Mouse (Mus musculus) heart, postnatal 0 days (tissue): Measurements from ENCODE around the gene Sik3. TPM values are rescaled to one million over a fixed set of nuclear protein-coding genes. Genes with fewer than 3 reads are reported as not detected.

Experiments
- ATAC-seq: fragments of 200-750 bp; cut with Nextera tagmentation; 2 replicates; pipeline ENCODE4 v1.8.0; 2017; ENCODE audit warnings: low read depth, moderate number of reproducible peaks, moderate library complexity; ENCODE audit not compliant: insufficient read depth
- DNase-seq: peaks from one replicate; pipeline ENCODE4 v3.0.0-alpha.2; 2016; ENCODE audit warnings: low spot score
- H3K27ac ChIP-seq: fragments of 300-500 bp; sonication (generic); 2 replicates; pipeline ENCODE4 v1.5.1; 2014; ENCODE audit warnings: low read depth, mild to moderate bottlenecking
- H3K27me3 ChIP-seq: fragments of 300-500 bp; sonication (generic); 2 replicates; pipeline ENCODE4 v1.6.1; 2014; ENCODE audit warnings: low read length, mixed read lengths; ENCODE audit not compliant: control insufficient read depth, insufficient read depth
- H3K36me3 ChIP-seq: fragments of 300-500 bp; sonication (generic); replicated peaks from 2 replicates; pipeline ENCODE4 v1.6.1; 2014; ENCODE audit warnings: low read length, mixed read lengths; ENCODE audit not compliant: control insufficient read depth, insufficient read depth
- H3K4me1 ChIP-seq: fragments of 300-500 bp; sonication (generic); 2 replicates; pipeline ENCODE4 v1.6.1; 2014; ENCODE audit warnings: antibody characterized with exemption; ENCODE audit not compliant: control insufficient read depth, insufficient read depth
- H3K4me2 ChIP-seq: fragments of 300-500 bp; sonication (generic); 2 replicates; pipeline ENCODE4 v1.6.1; 2014; ENCODE audit warnings: low read depth, mild to moderate bottlenecking, low read length, moderate library complexity
- H3K4me3 ChIP-seq: fragments of 300-500 bp; sonication (generic); 2 replicates; pipeline ENCODE4 v1.5.1; 2014; ENCODE audit warnings: low read depth, low read length
- H3K9ac ChIP-seq: fragments of 300-500 bp; sonication (generic); replicated peaks from 2 replicates; pipeline ENCODE4 v1.6.1; 2014; ENCODE audit warnings: low read depth, low read length, mixed read lengths
- H3K9me3 ChIP-seq: fragments of 300-500 bp; sonication (generic); replicated peaks from 2 replicates; pipeline ENCODE4 v1.6.1; 2016; ENCODE audit warnings: low read length; ENCODE audit not compliant: control insufficient read depth
- CTCF ChIP-seq: IDR thresholded peaks from 2 replicates; pipeline ENCODE4 v1.5.1; 2016; ENCODE audit warnings: antibody characterized with exemption, control low read depth, low read depth
- EP300 ChIP-seq: IDR thresholded peaks from 2 replicates; pipeline ENCODE4 v1.6.1; 2016; ENCODE audit warnings: antibody characterized with exemption, low read depth
- WGBS: fragments of 180-500 bp; shearing (Covaris S2); extraction: QIAGEN DNeasy Blood & Tissue Kit; methylation state at CpG from one replicate; pipeline ENCODE4 v1.1.7; 2014; 5-methylcytosine and 5-hydroxymethylcytosine counted together
- polyA plus RNA-seq: library from polyadenylated mRNA; unstranded; fragments of >200 nt; fragmentation: Nextera tagmentation; extraction: Ambion mirVana; gene quantifications from 2 replicates; pipeline ENCODE4 v1.2.1, GENCODE M21; 2015
- total RNA-seq: library from RNA; depleted of rRNA; stranded (reverse); fragments of >200 nt; gene quantifications from 2 replicates; pipeline ENCODE4 v1.2.3, GENCODE M21; 2014; ENCODE audit warnings: low replicate concordance

The Sik3 gene
- total and polyA plus RNA-seq, 2 experiments from 2014 or later, result 13.1 to 35.3 TPM

- Histone ChIP-seq H3K27ac (no peak overlapping the region), H3K4me2 (no peak overlapping the region), H3K4me3 (no peak overlapping the region), H3K27me3 (no peaks in the 10 kb centered on the region), H3K9ac (no peak overlapping the region), H3K36me3 (peaks cover 45% of the 10 kb centered on the region), H3K9me3 (no peaks in the 10 kb centered on the region), H3K4me1 (no peaks in the 10 kb centered on the region)
- DNase-seq (no peak), ATAC-seq (peak; percentile 22; the same call in 1 of the 2 replicates)
- 74% methylated on average over 6 of the region's 6 CpGs for WGBS
- TF ChIP-seq CTCF (no peak), EP300 (no peak)
Observed at GRCm38 (mm10) chr9:46223090-46223489, 210.5 kb downstream of the Sik3 start.

GRCm38 (mm10) chr9:46224101-46224500, 211.5 kb downstream of the Sik3 start:
- WGBS, result 68% methylated on average over 3 of the region's 3 CpGs
- Histone ChIP-seq H3K4me2 (no peak overlapping the region), H3K27me3 (no peaks in the 10 kb centered on the region), H3K4me3 (no peak overlapping the region), H3K9ac (no peak overlapping the region), H3K36me3 (peaks cover 44% of the 10 kb centered on the region), H3K27ac (no peak overlapping the region), H3K4me1 (no peaks in the 10 kb centered on the region), H3K9me3 (no peaks in the 10 kb centered on the region)
- no peak for DNase-seq
- TF ChIP-seq CTCF (no peak), EP300 (no peak)
- ATAC-seq, result no peak

- TF ChIP-seq CTCF (no peak), EP300 (no peak)
- DNase-seq (no peak), ATAC-seq (no peak)
- Histone ChIP-seq H3K27ac (no peak overlapping the region), H3K27me3 (no peaks in the 10 kb centered on the region), H3K4me2 (no peak overlapping the region), H3K4me3 (no peak overlapping the region), H3K36me3 (peaks cover 34% of the 10 kb centered on the region), H3K4me1 (peaks cover 1% of the 10 kb centered on the region), H3K9me3 (no peaks in the 10 kb centered on the region), H3K9ac (no peak overlapping the region)
- WGBS, result 59% methylated on average over 5 of the region's 5 CpGs
Observed at GRCm38 (mm10) chr9:46224945-46225660, 212.5 kb downstream of the Sik3 start.

- ATAC-seq, result no peak
- no peak for TF ChIP-seq CTCF
- Histone ChIP-seq H3K27ac (no peak overlapping the region), H3K4me3 (no peak overlapping the region), H3K27me3 (peaks cover 14% of the 10 kb centered on the region; the same call in 1 of the 2 replicates), H3K9ac (no peak overlapping the region), H3K36me3 (peaks cover 14% of the 10 kb centered on the region), H3K4me1 (peaks cover 8% of the 10 kb centered on the region), H3K9me3 (no peaks in the 10 kb centered on the region), H3K4me2 (no peak overlapping the region)
- DNase-seq, result no peak
- WGBS, result 51% methylated on average over 3 of the region's 3 CpGs
Observed at GRCm38 (mm10) chr9:46227064-46227614, 214.5 kb downstream of the Sik3 start.

GRCm38 (mm10) chr9:46228491-46228890, 215.9 kb downstream of the Sik3 start, which contains the start of gene Apoa1:
TSS of gene Apoa1 (plus strand) at chr9:46228580.
- Histone ChIP-seq H3K4me1 (peaks cover 8% of the 10 kb centered on the region), H3K36me3 (0 out of 2 replicates have a peak, but pooled peaks cover under 1% of the 10 kb centered on the region), H3K9me3 (no peaks in the 10 kb centered on the region), H3K4me2 (no peak within 1 kb of the TSS), H3K9ac (no peak within 1 kb of the TSS), H3K4me3 (no peak within 1 kb of the TSS), H3K27me3 (peaks cover 14% of the 10 kb centered on the region; the same call in 1 of the 2 replicates), H3K27ac (no peak within 1 kb of the TSS)
- 50% methylated on average over 9 of the region's 9 CpGs for WGBS
- DNase-seq (no peak), ATAC-seq (no peak)
- TF ChIP-seq CTCF, result no peak
- TF ChIP-seq EP300, result no peak
